Mouse (Mus musculus): Measurements from ENCODE around the gene Gm973. TPM values are rescaled to one million over a fixed set of nuclear protein-coding genes. Genes with fewer than 3 reads are reported as not detected.

The Gm973 gene
- polyA plus RNA-seq, 1 experiment, result 11.5 TPM

GRCm38 (mm10) chr1:59550996-59551395, 34.9 kb downstream of the Gm973 start:
- Histone ChIP-seq H3K4me1 (ENCODE audit: control insufficient read depth, insufficient read depth, low read length) (no peaks in the 10 kb centered on the region), H3K27ac (ENCODE audit: insufficient read depth, low read length) (no peak overlapping the region), H3K4me3 (ENCODE audit: insufficient read depth, low read length) (no peak overlapping the region)
- no peak for TF ChIP-seq POLR2A (IDR thresholded peaks at IDR 0.05; ENCODE audit: extremely low read depth, insufficient read depth, low read length)
- TF ChIP-seq CTCF (IDR thresholded peaks at IDR 0.05; ENCODE audit: extremely low read depth, insufficient read depth, low read length), result no peak

GRCm38 (mm10) chr1:59553708-59554107, 37.6 kb downstream of the Gm973 start:
- no peak overlapping the region for H3K4me3 ChIP-seq (ENCODE audit: insufficient read depth, low read length)
- H3K27ac ChIP-seq (ENCODE audit: insufficient read depth, low read length), result no peak overlapping the region
- TF ChIP-seq CTCF (IDR thresholded peaks at IDR 0.05; ENCODE audit: extremely low read depth, insufficient read depth, low read length) (no peak), POLR2A (IDR thresholded peaks at IDR 0.05; ENCODE audit: extremely low read depth, insufficient read depth, low read length) (no peak)
- H3K4me1 ChIP-seq (ENCODE audit: control insufficient read depth, insufficient read depth, low read length), result no peaks in the 10 kb centered on the region

- Histone ChIP-seq H3K4me3 (ENCODE audit: insufficient read depth, low read length) (no peak overlapping the region), H3K4me1 (ENCODE audit: control insufficient read depth, insufficient read depth, low read length) (peaks cover 5% of the 10 kb centered on the region), H3K27ac (ENCODE audit: insufficient read depth, low read length) (no peak overlapping the region)
- TF ChIP-seq CTCF (IDR thresholded peaks at IDR 0.05; ENCODE audit: extremely low read depth, insufficient read depth, low read length), result no peak
- no peak for TF ChIP-seq POLR2A (IDR thresholded peaks at IDR 0.05; ENCODE audit: extremely low read depth, insufficient read depth, low read length)
These were observed 47.5 kb downstream of the Gm973 start for GRCm38 (mm10) chr1:59563581-59563980.

GRCm38 (mm10) chr1:59565804-59566203, 49.7 kb downstream of the Gm973 start:
- no peak overlapping the region for H3K4me3 ChIP-seq (ENCODE audit: insufficient read depth, low read length)
- H3K4me1 ChIP-seq (ENCODE audit: control insufficient read depth, insufficient read depth, low read length), result peaks cover 5% of the 10 kb centered on the region
- H3K27ac ChIP-seq (ENCODE audit: insufficient read depth, low read length), result no peak overlapping the region
- TF ChIP-seq CTCF (IDR thresholded peaks at IDR 0.05; ENCODE audit: extremely low read depth, insufficient read depth, low read length) (no peak), POLR2A (IDR thresholded peaks at IDR 0.05; ENCODE audit: extremely low read depth, insufficient read depth, low read length) (no peak)

- H3K27ac ChIP-seq (ENCODE audit: insufficient read depth, low read length), result no peak overlapping the region
- no peak overlapping the region for H3K4me3 ChIP-seq (ENCODE audit: insufficient read depth, low read length)
- TF ChIP-seq CTCF (IDR thresholded peaks at IDR 0.05; ENCODE audit: extremely low read depth, insufficient read depth, low read length) (no peak), POLR2A (IDR thresholded peaks at IDR 0.05; ENCODE audit: extremely low read depth, insufficient read depth, low read length) (no peak)
- peaks cover 5% of the 10 kb centered on the region for H3K4me1 ChIP-seq (ENCODE audit: control insufficient read depth, insufficient read depth, low read length)
These were observed 50.2 kb downstream of the Gm973 start for GRCm38 (mm10) chr1:59566281-59566680.

- H3K4me1 ChIP-seq (ENCODE audit: control insufficient read depth, insufficient read depth, low read length), result peaks cover 5% of the 10 kb centered on the region
- H3K4me3 ChIP-seq (ENCODE audit: insufficient read depth, low read length), result no peak overlapping the region
- no peak overlapping the region for H3K27ac ChIP-seq (ENCODE audit: insufficient read depth, low read length)
- TF ChIP-seq CTCF (IDR thresholded peaks at IDR 0.05; ENCODE audit: extremely low read depth, insufficient read depth, low read length) (no peak), POLR2A (IDR thresholded peaks at IDR 0.05; ENCODE audit: extremely low read depth, insufficient read depth, low read length) (no peak)
These were observed 50.9 kb downstream of the Gm973 start for GRCm38 (mm10) chr1:59566926-59567325.

GRCm38 (mm10) chr1:59567521-59567920, 51.5 kb downstream of the Gm973 start:
- Histone ChIP-seq H3K27ac (ENCODE audit: insufficient read depth, low read length) (no peak overlapping the region), H3K4me3 (ENCODE audit: insufficient read depth, low read length) (no peak overlapping the region), H3K4me1 (ENCODE audit: control insufficient read depth, insufficient read depth, low read length) (peaks cover 5% of the 10 kb centered on the region)
- no peak for TF ChIP-seq POLR2A (IDR thresholded peaks at IDR 0.05; ENCODE audit: extremely low read depth, insufficient read depth, low read length)
- TF ChIP-seq CTCF (IDR thresholded peaks at IDR 0.05; ENCODE audit: extremely low read depth, insufficient read depth, low read length), result no peak

- no peak overlapping the region for H3K27ac ChIP-seq (ENCODE audit: insufficient read depth, low read length)
- no peak overlapping the region for H3K4me3 ChIP-seq (ENCODE audit: insufficient read depth, low read length)
- H3K4me1 ChIP-seq (ENCODE audit: control insufficient read depth, insufficient read depth, low read length), result peaks cover 5% of the 10 kb centered on the region
- TF ChIP-seq CTCF (IDR thresholded peaks at IDR 0.05; ENCODE audit: extremely low read depth, insufficient read depth, low read length) (no peak), POLR2A (IDR thresholded peaks at IDR 0.05; ENCODE audit: extremely low read depth, insufficient read depth, low read length) (no peak)
These were observed 52.2 kb downstream of the Gm973 start for GRCm38 (mm10) chr1:59568283-59568682.

- no peak for TF ChIP-seq POLR2A (IDR thresholded peaks at IDR 0.05; ENCODE audit: extremely low read depth, insufficient read depth, low read length)
- TF ChIP-seq CTCF (IDR thresholded peaks at IDR 0.05; ENCODE audit: extremely low read depth, insufficient read depth, low read length), result no peak
- H3K4me3 ChIP-seq (ENCODE audit: insufficient read depth, low read length), result no peak overlapping the region
- H3K27ac ChIP-seq (ENCODE audit: insufficient read depth, low read length), result no peak overlapping the region
- H3K4me1 ChIP-seq (ENCODE audit: control insufficient read depth, insufficient read depth, low read length), result peaks cover 5% of the 10 kb centered on the region
These were observed 53.2 kb downstream of the Gm973 start for GRCm38 (mm10) chr1:59569301-59569700.

- TF ChIP-seq CTCF (IDR thresholded peaks at IDR 0.05; ENCODE audit: extremely low read depth, insufficient read depth, low read length), result no peak
- no peak for TF ChIP-seq POLR2A (IDR thresholded peaks at IDR 0.05; ENCODE audit: extremely low read depth, insufficient read depth, low read length)
- Histone ChIP-seq H3K27ac (ENCODE audit: insufficient read depth, low read length) (no peak overlapping the region), H3K4me1 (ENCODE audit: control insufficient read depth, insufficient read depth, low read length) (peaks cover 5% of the 10 kb centered on the region), H3K4me3 (ENCODE audit: insufficient read depth, low read length) (no peak overlapping the region)
These were observed 54.7 kb downstream of the Gm973 start for GRCm38 (mm10) chr1:59570767-59571166.
